Mouse (Mus musculus) layer of hippocampus, postnatal 10 days (tissue): ENCODE measurements around the gene Tectb. TPM values are rescaled to one million over a fixed set of nuclear protein-coding genes. Genes with fewer than 3 reads are reported as not detected.

ENCODE experiments used
- microRNA-seq, 2 experiments: library from miRNA; unstranded; fragments of <30 nt; microRNA quantifications; one replicate each; pipeline ENCODE4 v1.2.0; 2021
- total RNA-seq, 2 experiments: library from RNA; stranded (reverse); gene quantifications; 2 replicates each; pipeline ENCODE4 v1.2.3; 2021

The Tectb gene
- total RNA-seq, 2 experiments from 2014 or later, result 0.13 to 0.48 TPM

Small RNA genes within 50 kb of the gene (microRNA-seq; reads per million reads assigned to microRNA genes)
- gene Mir6715, result 2.0 to 3.1 reads per million in 2 experiments

Other genes starting within 250 kb of the Tectb start
- gene Gpam, start 53.5 kb upstream of the Tectb start, total RNA-seq, result 10 to 100 TPM; 73.0 to 76.0 TPM
- under 1 TPM; 0.38 to 0.59 TPM for gene Gucy2g, start 60.5 kb downstream of the Tectb start, total RNA-seq
- 10 to 100 TPM; 27.3 to 29.9 TPM for gene Acsl5, start 71.2 kb downstream of the Tectb start, total RNA-seq
- gene Zdhhc6, start 135.3 kb downstream of the Tectb start, total RNA-seq, result 10 to 100 TPM; 27.1 to 29.2 TPM
- gene Vti1a, start 135.6 kb downstream of the Tectb start, total RNA-seq, result 10 to 100 TPM; 48.1 to 54.4 TPM